Mouse (Mus musculus): ENCODE data around the gene Adarb2.

Gene Adarb2

GRCm38 (mm10) chr13:8202681-8203476 lies at the start of gene Adarb2:
TSS of gene Adarb2 (plus strand) at chr13:8202866.
- no peak for DNase-seq (ENCODE audit: low spot score)

- no peak for DNase-seq (ENCODE audit: low spot score)
Observed at GRCm38 (mm10) chr13:8173800-8174199, 28.9 kb upstream of the Adarb2 start.

GRCm38 (mm10) chr13:8191977-8192376 lies 10.7 kb upstream of the Adarb2 start:
- DNase-seq (ENCODE audit: low spot score) = no peak

- no peak for DNase-seq (ENCODE audit: low spot score)
Observed at GRCm38 (mm10) chr13:8199186-8199880, 3.3 kb upstream of the Adarb2 start.

- DNase-seq (ENCODE audit: low spot score) = no peak
Observed at GRCm38 (mm10) chr13:8203477-8203813, 779 bp downstream of the Adarb2 start.

GRCm38 (mm10) chr13:8207337-8207736 lies 4.7 kb downstream of the Adarb2 start:
- DNase-seq (ENCODE audit: low spot score) = no peak

- DNase-seq (ENCODE audit: low spot score) = no peak
Observed at GRCm38 (mm10) chr13:8210776-8211175, 8.1 kb downstream of the Adarb2 start.

- DNase-seq (ENCODE audit: low spot score) = no peak
Observed at GRCm38 (mm10) chr13:8238871-8239270, 36.2 kb downstream of the Adarb2 start.

- DNase-seq (ENCODE audit: low spot score) = no peak
Observed at GRCm38 (mm10) chr13:8248016-8248667, 45.5 kb downstream of the Adarb2 start.

- DNase-seq (ENCODE audit: low spot score) = no peak
Observed at GRCm38 (mm10) chr13:8272158-8272945, 69.7 kb downstream of the Adarb2 start.

- DNase-seq (ENCODE audit: low spot score) = no peak
Observed at GRCm38 (mm10) chr13:8283116-8283515, 80.5 kb downstream of the Adarb2 start.

GRCm38 (mm10) chr13:8316347-8317141 lies 113.9 kb downstream of the Adarb2 start:
- peak; percentile 3 for DNase-seq (ENCODE audit: low spot score)

- DNase-seq (ENCODE audit: low spot score) = no peak
Observed at GRCm38 (mm10) chr13:8333589-8334455, 131.2 kb downstream of the Adarb2 start.

GRCm38 (mm10) chr13:8334580-8334979 lies 131.9 kb downstream of the Adarb2 start:
- no peak for DNase-seq (ENCODE audit: low spot score)

GRCm38 (mm10) chr13:8341086-8341807 lies 138.6 kb downstream of the Adarb2 start:
- no peak for DNase-seq (ENCODE audit: low spot score)

GRCm38 (mm10) chr13:8347147-8347546 lies 144.5 kb downstream of the Adarb2 start:
- no peak for DNase-seq (ENCODE audit: low spot score)

- DNase-seq (ENCODE audit: low spot score) = no peak
Observed at GRCm38 (mm10) chr13:8352341-8352740, 149.7 kb downstream of the Adarb2 start.

- DNase-seq (ENCODE audit: low spot score) = no peak
Observed at GRCm38 (mm10) chr13:8352952-8353351, 150.3 kb downstream of the Adarb2 start.

GRCm38 (mm10) chr13:8365523-8365922 lies 162.9 kb downstream of the Adarb2 start:
- no peak for DNase-seq (ENCODE audit: low spot score)

- no peak for DNase-seq (ENCODE audit: low spot score)
Observed at GRCm38 (mm10) chr13:8366087-8366486, 163.4 kb downstream of the Adarb2 start.
